Mouse (Mus musculus) kidney, embryonic 16.5 days (tissue): ENCODE results near the gene Muc3. TPM values are rescaled to one million over a fixed set of nuclear protein-coding genes. Genes with fewer than 3 reads are reported as not detected.

Source experiments
- ATAC-seq: fragments of 200-750 bp; cut with Nextera tagmentation; 2 replicates; pipeline ENCODE4 v1.8.0; 2017; ENCODE audit warnings: moderate TSS enrichment; ENCODE audit not compliant: low FRiP score, low TSS enrichment
- H3K27ac ChIP-seq: fragments of 300-500 bp; sonication (generic); 2 replicates; pipeline ENCODE4 v1.5.1; 2014; ENCODE audit warnings: low read length
- H3K27me3 ChIP-seq: fragments of 300-500 bp; sonication (generic); 2 replicates; pipeline ENCODE4 v1.6.1; 2014; ENCODE audit warnings: low read length, control low read depth, mixed read lengths; ENCODE audit not compliant: insufficient read depth
- H3K36me3 ChIP-seq: fragments of 300-500 bp; sonication (generic); 2 replicates; pipeline ENCODE4 v1.6.1; 2014; ENCODE audit warnings: low read length, control low read depth, mixed read lengths; ENCODE audit not compliant: insufficient read depth
- H3K4me1 ChIP-seq: fragments of 300-500 bp; sonication (generic); 2 replicates; pipeline ENCODE4 v1.6.1; 2014; ENCODE audit warnings: low read length, control low read depth, mixed read lengths; ENCODE audit not compliant: insufficient read depth
- H3K4me2 ChIP-seq: fragments of 300-500 bp; sonication (generic); replicated peaks from 2 replicates; pipeline ENCODE4 v1.6.1; 2014; ENCODE audit warnings: low read depth, low read length
- H3K4me3 ChIP-seq: fragments of 300-500 bp; sonication (generic); 2 replicates; pipeline ENCODE4 v1.5.1; 2014; ENCODE audit warnings: mild to moderate bottlenecking, low read length
- H3K9ac ChIP-seq: fragments of 300-500 bp; sonication (generic); replicated peaks from 2 replicates; pipeline ENCODE4 v1.6.1; 2014; ENCODE audit warnings: low read length
- H3K9me3 ChIP-seq: fragments of 300-500 bp; sonication (generic); 2 replicates; pipeline ENCODE4 v1.6.1; 2016; ENCODE audit warnings: low read length, control low read depth
- WGBS: fragments of 180-500 bp; shearing (Covaris S2); extraction: QIAGEN DNeasy Blood & Tissue Kit; methylation state at CpG from one replicate; pipeline ENCODE4 v1.1.7; 2014; 5-methylcytosine and 5-hydroxymethylcytosine counted together
- polyA plus RNA-seq: library from polyadenylated mRNA; unstranded; fragments of >200 nt; fragmentation: Nextera tagmentation; extraction: Ambion mirVana; gene quantifications from 2 replicates; pipeline ENCODE4 v1.2.1, GENCODE M21; 2015

Muc3 gene
- polyA plus RNA-seq, 1 experiment from 2014 or later: not detected

- no peaks in the 10 kb centered on the region for H3K27me3 ChIP-seq
- H3K27ac ChIP-seq: no peak overlapping the region
- H3K9ac ChIP-seq: no peak overlapping the region
- no peak overlapping the region for H3K4me2 ChIP-seq
- H3K36me3 ChIP-seq: no peaks in the 10 kb centered on the region
- H3K9me3 ChIP-seq: no peaks in the 10 kb centered on the region
- WGBS: 89% methylated on average over 3 of the region's 3 CpGs
- no peak overlapping the region for H3K4me3 ChIP-seq
- no peak for ATAC-seq
- H3K4me1 ChIP-seq: no peaks in the 10 kb centered on the region
Observed at GRCm38 (mm10) chr5:137085731-137086130, 63.4 kb downstream of the Muc3 start.

- H3K9ac ChIP-seq: no peak overlapping the region
- no peaks in the 10 kb centered on the region; the same call in 1 of the 2 replicates for H3K4me1 ChIP-seq
- no peak overlapping the region for H3K27ac ChIP-seq
- 76% methylated on average over 6 of the region's 6 CpGs for WGBS
- no peaks in the 10 kb centered on the region for H3K9me3 ChIP-seq
- H3K27me3 ChIP-seq: no peaks in the 10 kb centered on the region
- no peak overlapping the region for H3K4me2 ChIP-seq
- no peak for ATAC-seq
- H3K4me3 ChIP-seq: no peak overlapping the region
- H3K36me3 ChIP-seq: no peaks in the 10 kb centered on the region
Observed at GRCm38 (mm10) chr5:137085021-137085420, 64.1 kb downstream of the Muc3 start.

Other genes with a start within 250 kb of the Muc3 start
- 87.8 and 88.1 TPM in 2 replicates for gene Ift22, start 241.2 kb downstream of the Muc3 start, polyA plus RNA-seq
- 291 and 296 TPM in 2 replicates for gene Fis1, start 196.0 kb downstream of the Muc3 start, polyA plus RNA-seq
- 4.0 and 4.9 TPM in 2 replicates for gene Cldn15, start 182.7 kb downstream of the Muc3 start, polyA plus RNA-seq
- gene Plod3, start 162.3 kb downstream of the Muc3 start, polyA plus RNA-seq: 59.7 and 64.4 TPM in 2 replicates
- gene Znhit1, start 161.3 kb downstream of the Muc3 start, polyA plus RNA-seq: 90.5 and 97.7 TPM in 2 replicates
- 0.24 and 0.28 TPM in 2 replicates for gene Vgf, start 122.9 kb downstream of the Muc3 start, polyA plus RNA-seq
- 201 TPM in 2 replicates for gene Ap1s1, start 103.2 kb downstream of the Muc3 start, polyA plus RNA-seq
- 0.29 and 0.53 TPM in 2 replicates for gene Serpine1, start 77.1 kb downstream of the Muc3 start, polyA plus RNA-seq
- gene Trim56, start 33.1 kb downstream of the Muc3 start, polyA plus RNA-seq: 9.4 and 11.9 TPM in 2 replicates
- 0.21 and 0.32 TPM in 2 replicates for gene Muc3a, start 63.1 kb upstream of the Muc3 start, polyA plus RNA-seq
- gene Ache, start 138.2 kb upstream of the Muc3 start, polyA plus RNA-seq: 3.0 and 3.1 TPM in 2 replicates
- gene Ufsp1, start 145.3 kb upstream of the Muc3 start, polyA plus RNA-seq: 7.2 and 7.8 TPM in 2 replicates
- gene Srrt, start 158.4 kb upstream of the Muc3 start, polyA plus RNA-seq: 158 and 165 TPM in 2 replicates
- gene Trip6, start 165.1 kb upstream of the Muc3 start, polyA plus RNA-seq: 90.1 and 102 TPM in 2 replicates
- gene Slc12a9, start 184.3 kb upstream of the Muc3 start, polyA plus RNA-seq: 16.3 and 16.6 TPM in 2 replicates
- 53.7 and 55.3 TPM in 2 replicates for gene Ephb4, start 200.8 kb upstream of the Muc3 start, polyA plus RNA-seq